Mouse (Mus musculus) urinary bladder, postnatal 10 days (tissue): ENCODE data around the gene Gm13090.

Experiments used
- DNase-seq: peaks from one replicate; pipeline ENCODE4 v3.0.0; 2022; ENCODE audit warnings: low spot score

Gene Gm13090

GRCm38 (mm10) chr4:151097104-151097438 is 7.7 kb downstream of the Gm13090 start:
- DNase-seq = no peak

- no peak for DNase-seq
Observed at GRCm38 (mm10) chr4:151103646-151104045, 14.3 kb downstream of the Gm13090 start.

- DNase-seq = no peak
Observed at GRCm38 (mm10) chr4:151104147-151104546, 14.8 kb downstream of the Gm13090 start.

- no peak for DNase-seq
Observed at GRCm38 (mm10) chr4:151105886-151106285, 16.5 kb downstream of the Gm13090 start.

GRCm38 (mm10) chr4:151106468-151106867 is 17.1 kb downstream of the Gm13090 start:
- no peak for DNase-seq

- DNase-seq = no peak
Observed at GRCm38 (mm10) chr4:151107131-151108001, 18.0 kb downstream of the Gm13090 start.

GRCm38 (mm10) chr4:151108028-151108771 is 18.8 kb downstream of the Gm13090 start:
- DNase-seq = peak; percentile 68

- DNase-seq = no peak
Observed at GRCm38 (mm10) chr4:151108834-151109241, 19.5 kb downstream of the Gm13090 start.

GRCm38 (mm10) chr4:151111226-151111625 is 21.9 kb downstream of the Gm13090 start:
- DNase-seq = no peak

GRCm38 (mm10) chr4:151114574-151114973 is 25.2 kb downstream of the Gm13090 start:
- DNase-seq = no peak

GRCm38 (mm10) chr4:151118883-151119282 is 29.5 kb downstream of the Gm13090 start:
- no peak for DNase-seq

- no peak for DNase-seq
Observed at GRCm38 (mm10) chr4:151127636-151128548, 38.5 kb downstream of the Gm13090 start.

GRCm38 (mm10) chr4:151128641-151129541 is 39.5 kb downstream of the Gm13090 start:
- no peak for DNase-seq

GRCm38 (mm10) chr4:151129725-151130557 is 40.6 kb downstream of the Gm13090 start:
- no peak for DNase-seq

GRCm38 (mm10) chr4:151130756-151131490 is 41.6 kb downstream of the Gm13090 start:
- DNase-seq = no peak

- no peak for DNase-seq
Observed at GRCm38 (mm10) chr4:151132493-151132892, 43.1 kb downstream of the Gm13090 start.

GRCm38 (mm10) chr4:151133760-151134159 is 44.4 kb downstream of the Gm13090 start:
- DNase-seq = no peak

- DNase-seq = no peak
Observed at GRCm38 (mm10) chr4:151135491-151135890, 46.1 kb downstream of the Gm13090 start.

- no peak for DNase-seq
Observed at GRCm38 (mm10) chr4:151137701-151138100, 48.3 kb downstream of the Gm13090 start.
